Mouse (Mus musculus) right cerebral cortex, postnatal 36 days (tissue): ENCODE results near the gene Msi2.

Experiments used
- DNase-seq, 2 experiments: peaks; one replicate each; pipeline ENCODE4 v3.0.0; 2022; ENCODE audit warnings: low spot score in 2 of 2, mixed read lengths in 1 of 2

Gene Msi2

GRCm38 (mm10) chr11:88636934-88637333 lies 81.4 kb downstream of the Msi2 start:
- no peak for DNase-seq

- DNase-seq, result no peak
These were observed 82.0 kb downstream of the Msi2 start for GRCm38 (mm10) chr11:88636319-88636718.

- no peak for DNase-seq
These were observed 83.7 kb downstream of the Msi2 start for GRCm38 (mm10) chr11:88634627-88635026.

GRCm38 (mm10) chr11:88631932-88632230 lies 86.4 kb downstream of the Msi2 start:
- DNase-seq, result no peak

- DNase-seq, result no peak
These were observed 87.0 kb downstream of the Msi2 start for GRCm38 (mm10) chr11:88631084-88631931.

- no peak for DNase-seq
These were observed 88.7 kb downstream of the Msi2 start for GRCm38 (mm10) chr11:88629619-88630018.

- no peak for DNase-seq
These were observed 89.1 kb downstream of the Msi2 start for GRCm38 (mm10) chr11:88629165-88629564.

- no peak for DNase-seq
These were observed 89.6 kb downstream of the Msi2 start for GRCm38 (mm10) chr11:88628676-88629075.

GRCm38 (mm10) chr11:88627327-88627726 lies 91.0 kb downstream of the Msi2 start:
- DNase-seq, result no peak

- no peak for DNase-seq
These were observed 91.7 kb downstream of the Msi2 start for GRCm38 (mm10) chr11:88626576-88626975.

- no peak for DNase-seq
These were observed 92.3 kb downstream of the Msi2 start for GRCm38 (mm10) chr11:88626061-88626460.

- no peak for DNase-seq
These were observed 93.2 kb downstream of the Msi2 start for GRCm38 (mm10) chr11:88625063-88625462.

GRCm38 (mm10) chr11:88624627-88625026 lies 93.7 kb downstream of the Msi2 start:
- DNase-seq, result no peak

GRCm38 (mm10) chr11:88623671-88624070 lies 94.6 kb downstream of the Msi2 start:
- DNase-seq, result no peak

GRCm38 (mm10) chr11:88622496-88622895 lies 95.8 kb downstream of the Msi2 start:
- no peak for DNase-seq

GRCm38 (mm10) chr11:88621789-88622188 lies 96.5 kb downstream of the Msi2 start:
- DNase-seq, result no peak

- peak; percentile 40 to 42 for DNase-seq
These were observed 97.9 kb downstream of the Msi2 start for GRCm38 (mm10) chr11:88620158-88620973.

- no peak for DNase-seq
These were observed 98.7 kb downstream of the Msi2 start for GRCm38 (mm10) chr11:88619468-88620157.

- DNase-seq, result no peak
These were observed 99.5 kb downstream of the Msi2 start for GRCm38 (mm10) chr11:88618732-88619309.

GRCm38 (mm10) chr11:88618005-88618501 lies 100.3 kb downstream of the Msi2 start:
- DNase-seq, result no peak

GRCm38 (mm10) chr11:88617380-88617779 lies 100.9 kb downstream of the Msi2 start:
- DNase-seq, result no peak
